Mouse (Mus musculus) ovary, postnatal 14 days (tissue): Measurements from ENCODE around the gene Dpf2.
"Not testable (repeated sequence)": the region's sequence is repeated elsewhere in the genome, so short reads cannot be mapped to it uniquely, and the experiment has no call there.

Source experiments
- DNase-seq: peaks from one replicate; pipeline ENCODE4 v3.0.0; 2022; ENCODE audit warnings: low spot score

Dpf2 gene

DNA sequence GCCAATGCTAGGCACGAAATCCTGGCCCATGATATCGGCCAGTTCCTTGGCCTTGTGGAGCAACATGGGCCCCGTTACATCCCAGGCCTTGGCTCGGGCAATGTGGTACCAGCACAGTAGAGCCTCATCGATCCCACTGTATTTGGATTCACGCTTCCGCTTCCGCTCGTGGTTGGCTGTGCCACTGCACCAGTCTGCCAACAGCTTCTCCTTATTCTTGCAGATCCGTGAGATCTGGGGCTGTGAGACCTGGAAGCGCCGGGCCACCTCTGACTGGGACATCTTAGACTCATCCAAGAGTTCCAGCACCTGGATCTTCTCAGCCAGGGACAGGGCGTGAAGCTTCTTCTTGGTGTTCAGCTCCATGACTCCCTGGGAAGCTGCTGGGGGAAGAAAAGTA, 20.1 kb downstream of the Dpf2 start:
- no peak for DNase-seq

DNA sequence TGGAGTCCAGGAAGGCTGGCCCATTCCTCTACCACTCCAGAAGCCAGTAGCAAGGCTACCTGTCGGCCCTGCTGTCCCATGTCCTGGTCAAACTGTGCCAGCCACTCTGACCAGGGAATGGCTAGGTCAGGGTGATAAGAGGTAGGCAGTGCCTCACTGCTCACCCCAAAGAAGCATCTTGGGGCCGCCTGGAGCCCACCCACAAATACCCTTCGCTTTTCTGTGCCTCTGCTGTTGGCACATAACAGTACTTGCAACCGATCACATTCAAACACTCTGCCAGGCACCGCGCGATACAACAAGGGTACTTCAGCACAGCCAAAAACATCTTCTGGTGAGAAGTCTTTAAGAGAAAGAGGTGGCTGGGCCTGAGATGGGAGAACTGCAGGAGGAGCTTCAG, 20.5 kb downstream of the Dpf2 start:
- DNase-seq: no peak

GRCm38 (mm10) chr19:5891521-5892258, 21.1 kb downstream of the Dpf2 start:
- DNase-seq: no peak

GRCm38 (mm10) chr19:5889211-5889610, 23.6 kb downstream of the Dpf2 start:
- no peak for DNase-seq

DNA sequence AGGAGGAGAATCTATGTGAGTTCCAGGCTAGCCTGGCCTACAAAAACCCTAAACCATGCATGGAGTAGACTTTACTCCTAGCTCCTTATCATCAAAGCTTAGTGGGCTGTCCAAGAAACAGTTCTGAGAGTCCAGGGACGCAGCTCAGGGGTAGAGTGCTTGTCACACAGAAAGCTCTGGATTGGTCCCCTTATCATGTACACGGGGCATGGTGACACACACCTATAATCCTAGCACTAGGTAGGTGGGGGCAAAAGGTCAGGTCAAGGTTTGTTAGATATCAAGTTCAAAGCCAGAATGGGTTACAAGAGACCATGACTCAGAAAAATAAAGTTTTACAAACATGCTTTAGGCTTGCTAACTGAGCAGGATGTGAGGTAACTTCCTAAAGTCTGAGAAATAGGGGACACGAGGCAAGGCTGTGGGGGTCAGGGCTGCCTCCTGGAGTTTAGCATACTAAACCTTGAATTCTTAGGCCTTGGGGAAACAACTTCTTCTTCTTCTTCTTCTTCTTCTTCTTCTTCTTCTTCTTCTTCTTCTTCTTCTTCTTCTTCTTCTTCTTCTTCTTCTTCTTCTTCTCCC, 25.5 kb downstream of the Dpf2 start:
- no peak for DNase-seq

DNA sequence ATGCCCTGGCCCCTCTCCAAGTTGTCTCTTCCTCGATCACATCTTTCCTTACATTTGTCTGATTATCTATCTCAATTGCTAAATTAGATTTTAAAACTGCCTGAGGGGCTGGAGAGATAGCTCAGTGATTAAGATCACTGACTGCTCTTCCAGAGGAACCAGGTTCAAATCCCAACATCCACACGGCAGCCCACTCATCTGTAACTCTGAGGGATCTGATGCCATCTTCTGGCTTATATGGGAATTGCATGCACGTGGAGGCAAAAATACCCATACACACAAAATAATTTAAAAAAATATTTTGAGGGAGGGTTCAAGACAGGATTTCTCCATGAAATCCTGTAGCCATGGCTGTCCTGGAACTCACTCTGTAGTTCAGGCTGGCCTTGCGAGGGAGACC, 27.0 kb downstream of the Dpf2 start:
- DNase-seq: no peak

DNA sequence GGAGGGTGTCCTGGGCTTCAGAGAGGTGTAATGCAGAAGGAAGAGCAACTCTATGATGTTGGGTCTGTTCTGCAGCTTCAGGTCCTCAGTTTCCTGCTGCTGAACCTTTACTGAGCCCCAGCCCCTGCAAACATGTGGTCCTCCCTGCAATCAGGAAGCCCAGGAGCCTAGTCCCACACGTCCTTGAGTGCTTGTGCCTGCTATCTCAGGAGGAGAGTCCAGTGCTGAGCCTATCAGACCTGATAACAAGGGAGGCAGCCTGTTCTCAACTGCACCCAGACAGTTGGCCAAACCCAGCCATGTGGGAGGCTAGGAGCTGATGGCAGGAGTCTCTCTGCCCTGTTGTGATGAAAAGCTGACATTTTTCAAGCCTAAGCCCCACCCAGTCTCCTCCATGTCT, 28.9 kb downstream of the Dpf2 start:
- DNase-seq: no peak

- not testable (repeated sequence) for DNase-seq
These were observed 30.7 kb downstream of the Dpf2 start for GRCm38 (mm10) chr19:5882079-5882478.

DNA sequence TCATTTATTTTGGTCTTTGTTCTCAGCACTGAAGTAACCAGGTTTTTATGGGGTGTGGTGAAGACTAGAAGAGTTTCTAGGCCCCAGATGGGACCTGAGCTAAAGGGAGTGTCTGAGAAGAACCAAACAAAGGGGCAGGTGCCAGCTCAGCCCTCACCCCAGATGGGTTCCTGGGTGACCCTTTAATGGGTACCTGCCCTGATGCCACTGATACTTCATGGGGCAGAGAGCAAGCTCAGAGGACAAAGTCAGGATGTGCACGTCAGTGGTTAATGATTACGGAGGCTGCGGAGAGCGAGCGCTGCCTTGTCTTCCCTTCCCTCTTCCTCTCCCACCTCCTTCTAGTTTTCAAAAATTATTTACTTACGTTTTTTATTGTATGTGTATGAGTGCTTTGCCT, 31.7 kb downstream of the Dpf2 start:
- no peak for DNase-seq

DNA sequence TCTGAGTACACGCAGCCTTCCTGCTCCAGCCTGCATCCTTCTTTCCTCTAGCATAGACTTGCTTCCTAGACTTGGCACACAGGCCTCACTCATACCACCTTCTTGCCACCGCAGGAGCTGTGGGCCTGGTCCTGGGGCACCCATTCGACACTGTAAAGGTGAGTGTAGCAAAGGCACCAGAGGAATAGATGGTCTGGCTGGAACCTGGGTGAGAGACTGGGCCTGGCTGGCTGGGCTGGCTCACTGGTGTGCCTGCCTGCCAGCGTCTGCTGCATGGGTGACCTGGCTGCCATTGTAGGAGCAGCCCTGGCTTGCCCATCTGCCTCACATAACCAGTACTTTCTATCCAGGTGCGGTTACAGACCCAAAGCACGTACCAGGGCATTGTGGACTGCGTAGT, 33.1 kb downstream of the Dpf2 start:
- DNase-seq: no peak

DNA sequence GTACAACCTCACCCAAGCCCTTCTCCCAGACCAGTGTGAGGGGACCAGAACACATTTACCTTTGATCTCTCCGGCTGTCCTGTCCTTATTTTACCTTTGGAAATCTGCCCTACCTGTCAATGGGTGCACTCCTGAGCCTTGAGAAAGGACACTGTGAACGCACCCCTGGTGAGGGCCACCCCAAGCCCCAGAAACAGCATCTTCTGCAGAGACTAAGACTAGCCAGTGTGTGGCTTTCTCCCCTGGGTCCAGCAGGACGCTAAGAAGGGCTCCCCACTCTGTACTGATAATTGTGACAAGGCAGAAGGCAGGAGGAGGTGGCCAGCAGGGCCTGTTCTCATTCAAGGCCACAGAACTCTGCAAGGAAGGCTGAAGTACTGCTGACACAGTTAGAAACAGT, 33.9 kb downstream of the Dpf2 start:
- DNase-seq: no peak

DNA sequence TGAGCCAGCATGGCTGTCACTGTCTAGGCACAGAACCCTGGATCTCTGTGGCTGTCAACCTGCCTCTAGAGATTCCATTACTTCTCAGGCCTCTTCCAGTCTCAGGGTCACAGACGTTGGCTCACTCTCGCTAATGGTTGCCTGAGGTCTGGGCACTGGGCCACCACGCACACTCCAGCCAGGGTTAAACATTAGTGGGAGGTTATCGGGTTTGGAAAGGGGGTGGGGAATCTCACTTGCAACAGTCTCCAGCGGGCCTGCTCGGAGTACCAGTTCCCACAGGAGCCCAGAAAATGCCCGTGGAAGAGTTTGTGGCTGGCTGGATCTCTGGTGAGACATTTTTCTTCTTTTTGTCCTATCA, 34.5 kb downstream of the Dpf2 start:
- peak; percentile 40 for DNase-seq

DNA sequence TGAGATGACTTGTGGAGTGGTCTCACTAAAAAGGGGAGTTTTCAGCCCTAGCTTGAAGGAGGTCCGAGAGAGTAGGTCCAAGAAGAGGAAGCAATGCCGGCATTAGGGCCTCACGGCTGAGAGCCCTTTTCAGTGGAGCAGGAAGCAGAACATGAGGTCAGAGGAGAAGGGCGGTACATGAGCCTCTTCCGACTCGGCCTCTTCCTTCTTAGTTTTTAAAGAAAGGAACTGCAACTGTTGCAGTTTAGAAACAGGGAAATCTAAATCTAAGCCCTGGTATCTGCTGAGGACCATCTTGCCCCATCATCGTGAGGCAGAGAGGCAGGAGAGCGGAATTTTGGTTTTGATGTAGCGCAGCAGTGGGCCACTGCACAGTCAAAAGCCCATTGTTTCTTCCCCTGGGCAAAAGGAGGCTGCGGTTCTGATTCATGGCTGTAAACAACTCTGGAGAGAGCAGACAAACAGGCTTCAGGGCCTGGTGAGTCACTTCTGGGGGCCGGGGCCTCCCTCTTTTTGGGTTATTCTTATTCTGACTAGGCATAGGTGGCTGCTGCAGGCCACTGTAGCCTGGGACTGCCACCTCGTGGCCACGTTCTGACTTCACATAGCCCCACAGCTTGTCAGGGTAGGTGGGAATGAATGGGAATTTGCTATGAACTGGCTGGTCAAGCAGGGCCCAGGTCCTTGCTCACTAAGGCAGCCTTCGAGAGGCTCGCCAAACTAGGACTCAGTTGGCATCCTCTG, 35.0 kb downstream of the Dpf2 start, which contains the start of gene Slc25a45:
Gene Slc25a45, plus strand, starts transcription at position 191 of the 744 bp plus-strand sequence.
- peak; percentile 61 for DNase-seq

- DNase-seq: peak; percentile 82
These were observed 37.8 kb downstream of the Dpf2 start, which contains the start of gene Frmd8 for GRCm38 (mm10) chr19:5874969-5875480. Frmd8 (minus strand) TSS chr19:5875274.

- no peak for DNase-seq
These were observed 38.3 kb downstream of the Dpf2 start for GRCm38 (mm10) chr19:5874391-5874968.

DNA sequence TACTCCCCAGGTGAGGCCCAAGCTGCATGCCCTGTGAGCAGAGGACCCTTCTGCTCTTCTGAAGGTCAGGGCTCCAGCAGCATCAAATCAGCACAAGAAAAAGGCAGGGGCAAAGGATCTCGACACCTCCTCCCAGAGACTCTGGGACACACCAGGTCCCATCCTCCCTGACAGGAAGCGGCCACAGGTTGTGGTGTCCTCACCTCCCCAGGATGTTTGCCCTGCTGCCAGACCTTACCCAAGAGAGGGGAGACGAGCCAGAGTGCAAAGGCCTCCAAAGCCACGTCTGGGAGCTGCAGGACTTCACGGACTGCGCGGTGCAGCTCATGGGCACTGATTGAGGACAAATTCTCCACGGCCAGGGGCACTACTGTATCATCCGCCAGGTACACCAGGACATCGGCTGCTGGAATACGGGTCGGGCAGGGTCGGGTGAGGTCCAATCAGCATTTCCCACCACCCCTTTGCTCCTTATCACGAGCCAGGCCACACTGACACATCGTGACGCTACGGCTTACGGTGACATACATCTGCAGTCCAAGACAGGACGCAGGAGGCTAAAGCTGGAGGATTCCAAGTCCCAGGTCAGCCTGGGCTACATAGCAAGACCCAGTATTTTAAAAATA, 39.8 kb downstream of the Dpf2 start:
- no peak for DNase-seq

DNA sequence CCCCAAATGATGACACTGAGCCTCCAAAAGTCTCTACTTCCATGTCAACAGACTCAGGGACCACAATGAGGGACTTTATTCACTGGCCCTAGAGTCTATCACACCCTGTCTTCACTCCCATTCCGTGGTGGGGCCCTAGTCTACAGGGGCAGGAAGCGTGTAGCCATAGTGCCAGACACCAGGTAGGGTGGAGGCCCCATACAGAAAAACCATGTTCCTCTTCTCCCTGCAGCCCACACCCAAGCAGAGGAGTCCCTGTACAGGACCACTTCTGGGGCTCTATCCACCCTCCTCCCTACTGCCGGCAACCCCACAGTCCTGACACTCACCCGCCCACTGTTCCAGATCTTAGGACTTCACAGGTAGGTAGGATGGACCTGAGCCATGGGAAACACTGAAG, 40.3 kb downstream of the Dpf2 start:
- no peak for DNase-seq

- DNase-seq: no peak
These were observed 41.1 kb downstream of the Dpf2 start for GRCm38 (mm10) chr19:5871683-5872082.

- DNase-seq: no peak
These were observed 41.5 kb downstream of the Dpf2 start for GRCm38 (mm10) chr19:5871273-5871672.

- no peak for DNase-seq
These were observed 44.7 kb downstream of the Dpf2 start for GRCm38 (mm10) chr19:5868096-5868495.

DNA sequence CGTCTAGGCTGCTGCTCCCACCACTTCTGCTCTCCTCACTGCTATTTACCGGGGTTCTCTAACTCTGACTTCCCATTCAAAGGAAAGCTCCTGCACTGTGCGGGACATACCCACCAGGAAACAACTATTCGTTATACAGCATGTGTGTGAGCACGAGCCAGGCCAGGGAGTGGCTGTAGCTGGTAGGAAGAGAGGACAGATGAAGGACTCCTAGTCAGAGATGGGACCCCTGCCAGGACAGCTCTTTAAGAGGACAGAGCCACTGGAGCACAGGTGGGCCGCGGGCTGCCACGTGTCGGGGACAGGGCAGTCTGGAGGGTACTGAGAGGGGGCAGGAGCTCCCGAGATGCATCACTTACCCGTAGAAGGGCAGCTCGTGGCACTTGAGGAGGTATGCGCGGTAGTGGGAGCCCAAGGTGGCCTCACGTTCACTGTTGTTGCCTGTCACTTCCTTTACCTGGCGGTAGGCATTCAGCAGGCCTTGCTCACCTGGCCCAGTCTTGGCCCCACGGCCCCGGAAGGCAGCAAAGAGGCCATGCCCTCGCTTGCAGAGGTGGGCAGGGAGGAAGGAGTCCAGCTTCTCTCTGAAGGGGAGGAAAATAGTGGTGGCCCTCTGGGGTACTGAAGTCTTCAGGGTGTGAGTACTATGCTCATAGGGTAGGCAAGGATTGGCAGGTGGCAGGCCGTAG, 48.0 kb downstream of the Dpf2 start:
- DNase-seq: no peak

DNA sequence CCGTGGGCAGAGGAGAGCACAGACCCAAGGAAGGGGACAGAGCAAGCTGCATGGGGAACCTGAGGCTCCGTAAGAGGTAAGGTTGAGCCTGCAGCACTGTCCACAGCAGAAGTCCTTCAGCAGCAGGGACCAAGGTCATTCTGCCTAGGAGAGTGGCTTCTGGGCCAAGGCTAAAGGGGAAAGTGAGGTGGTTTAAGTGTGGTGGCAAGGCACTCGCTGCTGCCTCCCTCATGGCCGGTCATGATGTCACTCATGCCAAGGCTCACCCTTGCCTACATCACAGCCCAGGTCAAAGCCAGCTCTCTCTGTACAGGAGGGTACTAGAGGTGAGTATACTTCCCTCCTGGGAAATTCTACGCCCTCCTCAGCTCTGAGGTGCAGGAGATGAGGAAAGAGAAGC, 49.0 kb downstream of the Dpf2 start:
- no peak for DNase-seq
